Mouse (Mus musculus): Measurements from ENCODE around the gene Tulp4.

GRCm38 (mm10) chr17:6106361-6107014, at the start of gene Tulp4:
- TF ChIP-seq POLR2A (IDR thresholded peaks at IDR 0.05; ENCODE audit: extremely low read depth, insufficient read depth, low read length) = peak; percentile 68
- no peak for TF ChIP-seq CTCF (IDR thresholded peaks at IDR 0.05; ENCODE audit: extremely low read depth, insufficient read depth, low read length)
